Mouse (Mus musculus) erythroblast, embryonic 14.5 days (primary cell): ENCODE data around the gene Gjc1.

Source experiments
- GATA1 ChIP-seq: IDR thresholded peaks from 2 replicates; pipeline ENCODE4 v1.6.1; 2012; ENCODE audit warnings: low read length, inconsistent platforms, mixed read lengths
- TAL1 ChIP-seq: IDR thresholded peaks from 3 replicates; pipeline ENCODE4 v1.6.1; 2012; ENCODE audit warnings: low read length, inconsistent platforms, mixed read lengths

- no peak for TF ChIP-seq GATA1
- no peak for TF ChIP-seq TAL1
Observed at GRCm38 (mm10) chr11:102819783-102820385, 384 bp upstream of the Gjc1 start.
